Mouse (Mus musculus) megakaryocyte, embryonic 14.5 days (primary cell): ENCODE measurements around the gene Gm8947.
"Not testable (repeated sequence)": the region's sequence is repeated elsewhere in the genome, so short reads cannot be mapped to it uniquely, and the experiment has no call there.

ENCODE experiments used
- FLI1 ChIP-seq: IDR thresholded peaks from 2 replicates; pipeline ENCODE4 v1.6.1; 2012; ENCODE audit warnings: low read length, inconsistent platforms, mixed read lengths
- GATA1 ChIP-seq: IDR thresholded peaks from 3 replicates; pipeline ENCODE4 v1.6.1; 2012; ENCODE audit warnings: mixed read lengths, low read length, inconsistent platforms, borderline replicate concordance

DNA sequence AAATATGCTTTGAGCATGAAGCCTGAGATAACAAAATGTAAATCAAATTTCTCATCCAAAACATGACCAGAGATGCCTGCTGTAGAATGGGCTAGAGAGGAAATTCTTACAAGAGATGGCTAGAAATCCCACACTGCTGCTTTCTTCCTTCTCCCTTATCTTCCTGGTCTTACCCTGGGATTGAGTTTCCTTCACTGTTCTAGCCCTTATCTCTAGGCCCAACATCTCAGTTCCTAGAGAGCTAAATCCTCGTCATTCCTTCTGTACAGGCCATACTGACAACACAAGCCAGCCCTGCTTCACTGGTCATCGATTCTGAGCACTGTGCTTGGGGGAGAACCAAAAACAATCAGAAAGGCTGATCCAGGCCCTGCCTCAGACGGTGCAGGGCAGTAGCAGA lies 4.5 kb downstream of the Gm8947 start:
- TF ChIP-seq FLI1, GATA1: not testable (repeated sequence)
